Mouse (Mus musculus) megakaryocyte, adult 5-6 weeks (primary cell): Measurements from ENCODE around the gene Aip. TPM values are rescaled to one million over a fixed set of nuclear protein-coding genes. Genes with fewer than 3 reads are reported as not detected.
"Not testable (repeated sequence)": the region's sequence is repeated elsewhere in the genome, so short reads cannot be mapped to it uniquely, and the experiment has no call there.

ENCODE experiments used
- ATAC-seq: 2 replicates; pipeline ENCODE4 v1.8.0; 2016; ENCODE audit warnings: mild to moderate bottlenecking, inconsistent platforms; ENCODE audit not compliant: poor library complexity, severe bottlenecking
- total RNA-seq, 2 experiments: library from RNA; stranded (forward) in 1 of 2; stranded (reverse) in 1 of 2; fragments of 153-499, 151-499 nt in 1 of 2; fragments of 221-1000, 200-1000 nt in 1 of 2; gene quantifications; 2 replicates each; pipeline versions ENCODE4 v1.2.3 to v1.2.4; 2015 to 2017

The Aip gene
- total RNA-seq, 2 experiments from 2014 or later, result 72.5 to 139 TPM

- no peak for ATAC-seq
These were observed 56.8 kb downstream of the Aip start for GRCm38 (mm10) chr19:4068717-4069410.

- not testable (repeated sequence) for ATAC-seq
These were observed 57.4 kb downstream of the Aip start for GRCm38 (mm10) chr19:4068242-4068641.

GRCm38 (mm10) chr19:4066877-4067276 is 58.8 kb downstream of the Aip start:
- no peak for ATAC-seq

- ATAC-seq, result no peak
These were observed 59.4 kb downstream of the Aip start for GRCm38 (mm10) chr19:4066280-4066679.

GRCm38 (mm10) chr19:4064501-4064900 is 61.2 kb downstream of the Aip start:
- ATAC-seq, result not testable (repeated sequence)

Other genes with a start within 250 kb of the Aip start
Only the 30 nearest of the 33 such genes appear.
- 242 and 258 TPM in 2 replicates for gene Unc93b1, start 190.7 kb downstream of the Aip start, total RNA-seq (2015)
- gene Unc93b1, start 190.7 kb downstream of the Aip start, total RNA-seq (2017), result 447 and 483 TPM in 2 replicates
- gene Aldh3b3, start 167.2 kb downstream of the Aip start, total RNA-seq (2015), result 1.4 and 2.7 TPM in 2 replicates
- gene Aldh3b3, start 167.2 kb downstream of the Aip start, total RNA-seq (2017), result 2.4 TPM in 2 replicates
- gene Aldh3b2, start 153.5 kb downstream of the Aip start, total RNA-seq (2015), result 0.18 and 2.2 TPM in 2 replicates
- gene Aldh3b2, start 153.5 kb downstream of the Aip start, total RNA-seq (2017), result 0.28 and 0.55 TPM in 2 replicates
- 0.51 and 0.62 TPM in 2 replicates for gene Acy3, start 139.3 kb downstream of the Aip start, total RNA-seq (2015)
- gene Acy3, start 139.3 kb downstream of the Aip start, total RNA-seq (2017), result not detected in 2 replicates
- gene Tbx10, start 133.1 kb downstream of the Aip start, total RNA-seq (2015), result not detected in 2 replicates
- gene Tbx10, start 133.1 kb downstream of the Aip start, total RNA-seq (2017), result not detected in 2 replicates
- gene Nudt8, start 125.3 kb downstream of the Aip start, total RNA-seq (2015), result 8.6 and 13.4 TPM in 2 replicates
- 4.9 and 5.7 TPM in 2 replicates for gene Nudt8, start 125.3 kb downstream of the Aip start, total RNA-seq (2017)
- gene Gm49405, start 125.2 kb downstream of the Aip start, total RNA-seq (2015), result 0.45 TPM in 1 of 2 replicates, not detected in the other
- 0.28 and 1.2 TPM in 2 replicates for gene Gm49405, start 125.2 kb downstream of the Aip start, total RNA-seq (2017)
- 1.2 and 1.5 TPM in 2 replicates for gene Doc2g, start 122.5 kb downstream of the Aip start, total RNA-seq (2015)
- gene Doc2g, start 122.5 kb downstream of the Aip start, total RNA-seq (2017), result 0.18 and 0.37 TPM in 2 replicates
- gene Ndufv1, start 113.1 kb downstream of the Aip start, total RNA-seq (2015), result 82.1 and 103 TPM in 2 replicates
- 151 and 169 TPM in 2 replicates for gene Ndufv1, start 113.1 kb downstream of the Aip start, total RNA-seq (2017)
- gene Gstp1, start 87.9 kb downstream of the Aip start, total RNA-seq (2015), result 257 and 287 TPM in 2 replicates
- gene Gstp1, start 87.9 kb downstream of the Aip start, total RNA-seq (2017), result 69.5 and 80.2 TPM in 2 replicates
- 4.8 TPM in 1 of 2 replicates, not detected in the other for gene Gstp2, start 79.8 kb downstream of the Aip start, total RNA-seq (2015)
- gene Gstp2, start 79.8 kb downstream of the Aip start, total RNA-seq (2017), result 1.8 TPM in 1 of 2 replicates, not detected in the other
- 3.0 and 5.0 TPM in 2 replicates for gene Gstp3, start 66.3 kb downstream of the Aip start, total RNA-seq (2015)
- 4.0 and 4.5 TPM in 2 replicates for gene Gstp3, start 66.3 kb downstream of the Aip start, total RNA-seq (2017)
- gene Cabp2, start 44.3 kb downstream of the Aip start, total RNA-seq (2015), result not detected in 2 replicates
- not detected in 2 replicates for gene Cabp2, start 44.3 kb downstream of the Aip start, total RNA-seq (2017)
- gene Cdk2ap2, start 28.7 kb downstream of the Aip start, total RNA-seq (2015), result 245 and 277 TPM in 2 replicates
- 72.9 and 83.4 TPM in 2 replicates for gene Cdk2ap2, start 28.7 kb downstream of the Aip start, total RNA-seq (2017)
- 38.3 and 47.7 TPM in 2 replicates for gene Pitpnm1, start 25.9 kb downstream of the Aip start, total RNA-seq (2015)
- 30.2 and 38.9 TPM in 2 replicates for gene Pitpnm1, start 25.9 kb downstream of the Aip start, total RNA-seq (2017)
- not detected in 2 replicates for gene Gpr152, start 13.9 kb upstream of the Aip start, total RNA-seq (2015)
- gene Gpr152, start 13.9 kb upstream of the Aip start, total RNA-seq (2017), result not detected in 2 replicates
- gene Cabp4, start 18.2 kb upstream of the Aip start, total RNA-seq (2015), result 0.14 and 0.22 TPM in 2 replicates
- gene Cabp4, start 18.2 kb upstream of the Aip start, total RNA-seq (2017), result not detected in 2 replicates
- 279 and 345 TPM in 2 replicates for gene Coro1b, start 22.8 kb upstream of the Aip start, total RNA-seq (2015)
- gene Coro1b, start 22.8 kb upstream of the Aip start, total RNA-seq (2017), result 142 and 161 TPM in 2 replicates
- gene Ptprcap, start 27.7 kb upstream of the Aip start, total RNA-seq (2015), result 30.5 and 42.1 TPM in 2 replicates
- 43.9 and 44.8 TPM in 2 replicates for gene Ptprcap, start 27.7 kb upstream of the Aip start, total RNA-seq (2017)
- 21.0 and 26.7 TPM in 2 replicates for gene Rps6kb2, start 37.5 kb upstream of the Aip start, total RNA-seq (2015)
- 21.0 and 25.0 TPM in 2 replicates for gene Rps6kb2, start 37.5 kb upstream of the Aip start, total RNA-seq (2017)
- gene Carns1, start 49.6 kb upstream of the Aip start, total RNA-seq (2015), result 3.9 and 4.7 TPM in 2 replicates
- 1.3 and 2.0 TPM in 2 replicates for gene Carns1, start 49.6 kb upstream of the Aip start, total RNA-seq (2017)
- gene Tbc1d10c, start 65.4 kb upstream of the Aip start, total RNA-seq (2015), result 52.8 and 59.9 TPM in 2 replicates
- 21.5 and 33.5 TPM in 2 replicates for gene Tbc1d10c, start 65.4 kb upstream of the Aip start, total RNA-seq (2017)
- 496 and 536 TPM in 2 replicates for gene Ppp1ca, start 66.2 kb upstream of the Aip start, total RNA-seq (2015)
- gene Ppp1ca, start 66.2 kb upstream of the Aip start, total RNA-seq (2017), result 639 and 705 TPM in 2 replicates
- gene Rad9a, start 75.8 kb upstream of the Aip start, total RNA-seq (2015), result 32.8 and 36.7 TPM in 2 replicates
- gene Rad9a, start 75.8 kb upstream of the Aip start, total RNA-seq (2017), result 21.4 and 22.8 TPM in 2 replicates
- gene Clcf1, start 88.4 kb upstream of the Aip start, total RNA-seq (2015), result 1.4 and 2.9 TPM in 2 replicates
- 0.40 and 2.2 TPM in 2 replicates for gene Clcf1, start 88.4 kb upstream of the Aip start, total RNA-seq (2017)
- not detected in 2 replicates for gene AC109138.7, start 88.5 kb upstream of the Aip start, total RNA-seq (2015)
- gene AC109138.7, start 88.5 kb upstream of the Aip start, total RNA-seq (2017), result not detected in 2 replicates
- 98.9 and 105 TPM in 2 replicates for gene Pold4, start 106.0 kb upstream of the Aip start, total RNA-seq (2015)
- gene Pold4, start 106.0 kb upstream of the Aip start, total RNA-seq (2017), result 102 and 122 TPM in 2 replicates
- gene Ssh3, start 143.3 kb upstream of the Aip start, total RNA-seq (2015), result 15.9 and 16.5 TPM in 2 replicates
- 17.2 and 19.8 TPM in 2 replicates for gene Ssh3, start 143.3 kb upstream of the Aip start, total RNA-seq (2017)
- gene Ankrd13d, start 157.3 kb upstream of the Aip start, total RNA-seq (2015), result 6.5 and 7.2 TPM in 2 replicates
- gene Ankrd13d, start 157.3 kb upstream of the Aip start, total RNA-seq (2017), result 8.7 and 10.5 TPM in 2 replicates
- 278 TPM in 2 replicates for gene Grk2, start 180.4 kb upstream of the Aip start, total RNA-seq (2015)
- 231 and 296 TPM in 2 replicates for gene Grk2, start 180.4 kb upstream of the Aip start, total RNA-seq (2017)